Mouse (Mus musculus): ENCODE data around the gene Casq2.

DNA sequence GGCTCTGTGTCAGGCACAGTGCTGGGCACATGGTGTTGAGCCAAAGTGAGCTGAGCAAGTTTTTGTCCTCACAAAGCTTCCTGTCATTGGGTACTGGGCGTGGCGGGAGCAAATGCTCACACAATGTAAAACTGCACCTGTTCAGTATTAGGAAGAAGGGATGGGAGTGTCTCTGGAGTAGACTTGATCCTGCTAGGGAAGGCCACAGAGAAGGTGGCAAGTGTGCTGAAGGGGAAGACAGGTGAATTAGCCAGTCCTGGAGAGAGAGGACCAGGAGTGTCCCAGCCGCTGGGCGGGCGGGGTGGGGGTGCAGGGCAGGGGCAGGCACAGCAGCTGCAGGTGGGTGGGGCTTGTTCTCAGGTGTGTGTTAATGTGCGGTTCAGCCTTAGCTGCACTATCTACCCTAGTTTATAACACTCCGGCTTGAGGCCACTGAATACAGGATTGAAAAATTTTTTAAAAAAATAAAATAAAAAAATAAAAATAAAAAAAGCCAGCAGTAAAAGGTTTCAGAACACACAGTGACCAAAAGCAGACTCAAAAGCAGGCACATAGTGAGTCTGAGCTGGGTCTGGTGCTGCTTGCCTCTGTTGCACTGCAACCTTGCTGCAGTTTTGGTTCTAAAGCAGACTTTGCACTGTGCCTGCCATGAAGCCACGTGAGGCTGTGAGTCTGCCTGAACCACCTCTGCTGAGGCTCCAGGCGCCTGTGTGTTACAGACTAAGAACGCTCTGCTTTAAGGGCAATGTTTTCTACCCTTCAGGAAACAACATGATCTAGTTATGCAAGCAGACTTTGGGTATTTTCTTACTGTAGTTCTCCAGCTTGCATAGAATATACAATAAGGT lies 22.7 kb upstream of the Casq2 start:
- no peak for TF ChIP-seq CTCF (IDR thresholded peaks at IDR 0.05 in 2 of 3, conservative IDR thresholded peaks at IDR 0.05 in 1 of 3; ENCODE audit: control insufficient read depth in 1 of 3, insufficient read depth in 1 of 3, low read depth in 2 of 3, low read length in 3 of 3, poor library complexity in 1 of 3, severe bottlenecking in 1 of 3)
- no peak for TF ChIP-seq UBTF (IDR thresholded peaks at IDR 0.05; ENCODE audit: borderline replicate concordance, insufficient read depth, low read depth, low read length)
- TF ChIP-seq JUND (IDR thresholded peaks at IDR 0.05; ENCODE audit: low read depth, low read length), result no peak
- TF ChIP-seq TAL1 (IDR thresholded peaks at IDR 0.05; ENCODE audit: low read length), result no peak
- TF ChIP-seq KAT2A (conservative IDR thresholded peaks at IDR 0.05; ENCODE audit: low read depth, low read length), result no peak
- TF ChIP-seq ZMIZ1 (IDR thresholded peaks at IDR 0.05; ENCODE audit: low read depth, low read length), result no peak
- TF ChIP-seq CHD2 (IDR thresholded peaks at IDR 0.05; ENCODE audit: low read length), result no peak
- no peak for TF ChIP-seq MYC (IDR thresholded peaks at IDR 0.05; ENCODE audit: low read depth, low read length)
- no peak for TF ChIP-seq ETS1 (IDR thresholded peaks at IDR 0.05; ENCODE audit: low read depth, low read length)
- TF ChIP-seq EP300 (IDR thresholded peaks at IDR 0.05; ENCODE audit: low read depth in 1 of 2, low read length in 2 of 2), result no peak

Measured in MEL (cell line).